Mouse (Mus musculus) urinary bladder, postnatal 4 days (tissue): ENCODE measurements around the gene Mrln.

Source experiments
- DNase-seq, 2 experiments: peaks; one replicate each; pipeline ENCODE4 v3.0.0; 2021 to 2022; ENCODE audit warnings: low spot score in 2 of 2

The Mrln gene

DNA sequence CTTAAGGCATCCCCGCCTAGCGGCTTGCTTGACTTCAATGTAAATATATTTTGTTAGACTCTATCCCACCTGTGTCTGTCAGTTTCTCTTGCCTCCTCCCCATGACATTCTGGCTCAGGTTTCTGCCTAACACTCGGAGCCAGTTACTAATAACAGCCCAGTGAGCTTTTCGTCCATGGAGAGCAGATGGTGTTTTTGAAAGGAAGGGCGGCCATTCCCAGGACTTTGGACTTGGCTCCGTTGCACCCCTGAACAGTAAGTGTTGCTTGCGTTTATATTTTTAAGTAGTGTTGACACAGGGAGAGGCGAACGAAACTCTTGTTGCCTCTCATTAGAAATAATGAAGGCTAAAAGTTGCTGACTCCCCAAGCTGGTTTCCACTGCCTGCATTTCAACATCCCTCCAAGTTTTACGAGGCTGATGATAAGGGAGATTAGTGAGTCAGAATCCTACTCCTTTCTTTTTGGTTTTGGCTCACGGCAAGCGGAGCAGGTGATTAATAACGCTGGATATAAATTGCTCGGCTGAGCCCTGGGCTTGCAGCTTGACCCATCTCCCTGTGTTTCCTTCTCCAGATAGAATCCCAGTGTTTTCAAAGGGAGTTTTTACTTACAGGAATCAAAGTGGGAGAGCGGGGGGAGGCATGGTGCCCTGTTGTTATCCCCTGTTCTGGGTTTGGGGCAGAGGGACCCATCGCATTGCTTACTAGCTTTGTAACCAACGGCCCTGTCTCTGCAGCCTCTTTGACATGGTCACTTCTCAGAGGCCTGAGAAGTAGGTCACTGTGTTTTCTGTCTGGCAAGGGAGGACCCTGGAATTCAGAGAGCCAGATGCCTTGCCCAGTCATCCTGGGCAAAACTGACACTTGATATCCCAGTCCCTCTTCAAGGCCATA lies at the start of gene Mrln:
TSS of gene Mrln (plus strand) at position 160 of the 895 bp plus-strand sequence.
- DNase-seq = no peak

GRCm38 (mm10) chr10:70156431-70157165 lies 47.9 kb upstream of the Mrln start:
- DNase-seq = no peak

DNA sequence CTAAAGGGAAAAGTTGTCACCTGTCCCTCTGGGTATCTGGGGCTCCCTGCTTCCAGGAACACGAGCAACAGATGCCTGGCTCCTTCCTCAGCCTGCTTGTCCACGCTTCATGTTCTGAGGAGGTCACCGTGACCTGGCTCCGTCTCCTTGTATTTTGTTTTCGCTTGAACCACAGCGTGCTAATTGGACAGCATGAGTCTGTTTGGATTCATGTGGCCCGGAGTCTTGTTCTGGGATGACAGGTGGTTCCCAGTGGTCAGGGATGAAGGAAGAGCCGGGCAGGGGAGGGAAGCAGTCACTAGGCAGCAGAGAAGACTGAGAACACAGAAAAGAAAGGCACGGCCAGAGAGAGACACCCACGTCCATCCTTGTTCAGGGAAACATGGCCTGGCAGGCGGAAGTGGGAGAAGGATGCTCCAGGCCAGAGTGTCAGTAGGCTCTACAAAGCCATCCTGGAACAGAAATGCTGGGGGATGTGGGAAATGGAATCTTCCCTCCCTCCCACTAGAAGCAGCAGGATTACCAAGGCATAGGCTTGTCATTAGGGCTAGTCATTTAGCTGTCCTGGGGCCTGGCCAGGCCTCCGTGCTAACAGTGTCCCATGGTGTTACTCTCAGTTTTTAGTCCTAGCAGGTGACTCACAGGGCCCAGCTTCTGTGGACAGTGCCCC lies 44.7 kb upstream of the Mrln start:
- DNase-seq = no peak

DNA sequence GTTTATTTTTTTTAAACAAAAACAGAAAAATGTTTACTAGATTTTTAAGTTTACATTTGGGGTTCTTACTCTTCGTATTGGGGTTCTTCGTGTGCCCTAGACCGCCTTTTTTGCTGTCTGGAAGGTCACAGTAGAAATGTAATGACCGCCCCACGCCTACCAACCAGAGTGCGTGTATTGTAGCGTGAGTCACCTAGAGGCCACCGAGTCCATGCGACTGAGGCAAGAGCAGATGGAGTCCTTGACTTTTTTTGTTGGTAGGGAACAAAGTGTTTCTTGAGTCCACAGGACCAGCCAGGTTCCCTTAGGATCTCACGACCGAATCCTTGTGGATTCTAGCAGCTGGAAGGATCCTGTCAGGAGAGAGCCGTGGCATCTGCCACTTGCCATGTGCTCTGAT lies 43.7 kb upstream of the Mrln start:
- DNase-seq = no peak

DNA sequence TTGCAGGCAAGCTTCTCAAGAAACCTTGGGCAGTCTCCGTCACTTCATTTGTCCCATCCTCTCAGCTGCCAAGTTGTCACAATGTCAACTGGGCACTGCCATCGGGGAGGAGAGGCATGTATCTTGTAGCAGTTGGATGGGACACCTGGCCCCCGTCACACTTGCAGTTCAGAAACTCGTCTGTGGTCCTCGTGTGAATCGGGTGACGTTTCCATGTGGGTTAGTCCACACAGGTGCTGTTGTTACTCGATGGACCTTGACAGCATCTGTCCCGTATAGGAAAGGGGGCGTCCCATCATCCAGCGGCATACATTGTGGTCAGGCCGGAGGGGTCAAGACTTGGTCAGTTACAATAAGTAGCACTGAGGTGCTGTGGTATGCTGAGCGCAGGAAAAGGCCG lies 43.0 kb upstream of the Mrln start:
- DNase-seq = no peak

GRCm38 (mm10) chr10:70163681-70164080 lies 40.8 kb upstream of the Mrln start:
- DNase-seq = no peak

- no peak for DNase-seq
Measured at GRCm38 (mm10) chr10:70165877-70166276, 38.6 kb upstream of the Mrln start.

GRCm38 (mm10) chr10:70166427-70166826 lies 38.0 kb upstream of the Mrln start:
- DNase-seq = no peak

GRCm38 (mm10) chr10:70167625-70168024 lies 36.8 kb upstream of the Mrln start:
- no peak for DNase-seq

DNA sequence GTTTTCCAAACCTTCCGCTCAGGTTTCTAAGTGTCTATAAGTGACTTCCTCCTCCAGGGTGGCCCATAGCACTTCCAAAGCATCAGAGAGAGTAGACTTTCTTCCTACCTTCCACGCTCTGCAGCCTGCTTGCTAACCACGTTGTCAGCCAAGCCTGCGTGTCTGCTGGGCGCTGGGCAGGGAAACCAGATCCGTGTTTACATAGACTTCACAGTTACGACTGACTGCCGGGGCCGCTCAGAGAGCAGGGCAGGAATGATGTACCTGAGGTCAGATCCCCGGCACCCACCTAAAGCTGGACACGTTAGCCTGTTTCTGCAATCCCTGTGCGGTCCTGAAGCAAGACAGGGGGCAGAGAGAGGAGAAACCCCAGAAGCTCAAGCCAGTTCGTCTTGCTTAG lies 36.1 kb upstream of the Mrln start:
- no peak for DNase-seq

DNA sequence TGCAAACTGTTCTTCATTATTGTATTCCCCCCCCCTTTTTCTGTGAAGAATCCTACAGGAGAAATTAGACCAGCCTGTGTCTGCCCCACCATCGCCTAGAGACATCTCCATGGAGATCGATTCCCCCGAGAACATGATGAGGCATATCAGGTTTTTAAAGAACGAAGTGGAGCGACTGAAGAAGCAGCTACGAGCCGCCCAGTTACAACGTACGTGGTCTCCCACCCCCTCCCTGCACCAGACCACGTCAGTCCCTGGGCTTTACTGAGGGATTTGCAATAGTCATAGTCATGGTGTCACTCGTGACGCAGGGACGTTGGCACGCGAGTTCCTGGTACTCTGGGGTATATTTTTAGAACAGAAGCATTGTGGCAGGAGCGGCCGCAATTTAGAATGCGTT lies 35.4 kb upstream of the Mrln start:
- no peak for DNase-seq

- DNase-seq = peak in 1 of 2 experiments; percentile 73
Measured at GRCm38 (mm10) chr10:70173314-70173713, 31.1 kb upstream of the Mrln start.

DNA sequence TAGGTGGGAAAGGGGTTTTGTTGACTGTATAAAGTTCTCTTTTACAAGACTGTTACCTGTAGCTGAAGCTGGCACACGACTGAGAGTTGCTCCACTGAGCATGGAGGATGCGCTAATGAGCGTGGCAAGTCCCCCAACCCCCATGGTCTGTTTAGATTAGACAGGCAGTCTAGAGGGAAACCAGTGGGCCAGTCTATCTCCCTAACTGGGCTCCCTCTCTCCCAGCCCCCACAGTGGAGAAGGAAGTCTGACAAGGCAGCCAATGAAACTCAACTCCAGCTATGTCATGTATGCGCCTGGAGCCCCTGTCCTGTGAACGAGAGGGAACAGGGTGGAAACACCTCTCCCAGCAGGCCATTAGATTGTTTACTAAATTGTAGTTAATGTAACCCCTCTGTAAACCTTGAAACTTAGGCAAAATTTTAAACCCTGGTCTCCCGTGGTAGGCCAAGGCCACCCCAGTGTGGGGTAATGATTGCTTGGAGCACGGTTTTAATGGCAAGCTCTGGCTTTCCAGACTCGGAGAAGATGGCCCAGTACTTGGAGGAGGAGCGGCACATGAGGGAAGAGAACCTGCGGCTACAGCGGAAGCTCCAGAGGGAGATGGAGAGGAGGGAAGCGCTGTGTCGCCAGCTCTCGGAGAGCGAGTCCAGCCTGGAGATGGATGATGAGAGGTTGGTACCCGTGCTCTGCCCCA lies 29.8 kb upstream of the Mrln start:
- DNase-seq = no peak

DNA sequence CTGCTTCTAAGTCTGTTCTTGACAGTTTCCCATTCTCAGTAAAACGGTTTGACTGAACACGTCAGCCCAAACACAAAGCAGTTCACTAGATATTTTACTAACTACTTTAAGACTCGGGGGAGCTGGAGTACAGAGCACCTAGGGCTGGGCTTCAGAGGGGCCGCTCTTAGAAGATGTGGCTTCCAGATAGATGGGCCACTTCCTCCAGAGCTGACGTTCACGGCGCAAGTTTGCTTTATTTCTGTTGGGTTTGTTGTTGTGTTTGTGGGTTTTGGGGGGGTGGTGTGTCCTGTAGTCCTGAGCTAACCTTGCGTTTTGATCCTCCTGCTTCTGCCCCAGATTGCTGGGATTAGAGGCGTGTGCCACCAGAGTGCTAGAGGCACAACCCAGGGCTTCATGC lies 23.7 kb upstream of the Mrln start:
- no peak for DNase-seq

GRCm38 (mm10) chr10:70181279-70181972 lies 23.0 kb upstream of the Mrln start:
- no peak for DNase-seq

GRCm38 (mm10) chr10:70183210-70184080 lies 21.0 kb upstream of the Mrln start:
- DNase-seq = no peak

DNA sequence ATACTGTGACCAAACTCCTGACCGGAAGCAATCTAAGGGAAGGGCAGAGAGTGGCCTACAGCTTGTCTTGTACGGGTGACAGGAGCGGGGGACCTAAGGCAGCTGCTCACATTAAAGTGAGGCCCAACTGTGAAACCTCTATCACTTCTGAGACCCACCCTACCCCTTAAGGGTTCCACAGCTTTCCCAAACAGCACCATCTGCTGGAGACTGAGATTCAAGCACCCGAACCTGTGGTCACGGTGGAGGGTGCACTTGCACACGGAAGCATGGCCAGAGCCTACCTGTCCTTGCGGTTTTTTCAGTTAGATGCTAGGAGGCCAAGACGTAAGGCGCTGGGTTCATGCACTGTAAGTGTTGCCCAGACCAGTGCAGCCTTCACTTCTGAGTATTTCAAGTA lies 18.3 kb upstream of the Mrln start:
- no peak for DNase-seq

DNA sequence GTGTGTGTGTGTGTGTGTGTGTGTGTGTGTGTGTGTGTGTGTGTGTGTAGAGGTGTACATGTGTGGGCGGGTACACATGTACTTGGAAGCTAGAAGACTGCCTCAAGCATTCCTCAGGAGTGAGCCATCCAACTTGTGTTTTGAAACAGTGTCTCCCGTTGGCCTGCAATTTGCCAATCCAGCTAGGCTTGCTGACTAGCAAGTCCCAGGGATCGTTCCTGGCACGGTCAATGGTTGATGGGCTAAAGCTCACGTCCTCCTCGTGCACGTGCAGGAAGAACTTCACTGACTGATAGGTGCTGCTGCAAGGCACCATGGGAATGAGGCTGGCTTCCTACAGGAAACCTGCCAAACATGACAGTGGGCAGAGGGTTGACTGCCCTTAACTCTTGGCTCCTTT lies 17.9 kb upstream of the Mrln start:
- DNase-seq = no peak

- no peak for DNase-seq
Measured at GRCm38 (mm10) chr10:70189864-70190263, 14.6 kb upstream of the Mrln start.

- no peak for DNase-seq
Measured at GRCm38 (mm10) chr10:70194283-70194682, 10.2 kb upstream of the Mrln start.
